Mouse (Mus musculus) kidney, postnatal 10 days (tissue): Measurements from ENCODE around the gene Gpat2.

Experiments
- DNase-seq: peaks from one replicate; pipeline ENCODE4 v3.0.0; 2021; ENCODE audit warnings: mixed read lengths

The Gpat2 gene

GRCm38 (mm10) chr2:127444055-127444789 lies 19.2 kb downstream of the Gpat2 start, which contains the start of gene Fahd2a:
Gene Fahd2a (minus strand): TSS chr2:127444565.
- DNase-seq, result peak; percentile 93

GRCm38 (mm10) chr2:127446847-127447246 lies 21.8 kb downstream of the Gpat2 start:
- no peak for DNase-seq

GRCm38 (mm10) chr2:127449691-127450090 lies 24.7 kb downstream of the Gpat2 start:
- DNase-seq, result peak; percentile 83

GRCm38 (mm10) chr2:127451748-127452147 lies 26.7 kb downstream of the Gpat2 start:
- DNase-seq, result no peak

GRCm38 (mm10) chr2:127453141-127453540 lies 28.1 kb downstream of the Gpat2 start:
- DNase-seq, result no peak

- peak; percentile 88 for DNase-seq
These were observed 28.8 kb downstream of the Gpat2 start for GRCm38 (mm10) chr2:127453764-127454163.

- no peak for DNase-seq
These were observed 34.3 kb downstream of the Gpat2 start for GRCm38 (mm10) chr2:127459341-127459740.

- DNase-seq, result no peak
These were observed 36.4 kb downstream of the Gpat2 start for GRCm38 (mm10) chr2:127461351-127461750.

- DNase-seq, result peak; percentile 80
These were observed 37.3 kb downstream of the Gpat2 start for GRCm38 (mm10) chr2:127462314-127462713.

GRCm38 (mm10) chr2:127470183-127470582 lies 45.2 kb downstream of the Gpat2 start:
- no peak for DNase-seq

GRCm38 (mm10) chr2:127470661-127471060 lies 45.7 kb downstream of the Gpat2 start:
- peak; percentile 75 for DNase-seq

- no peak for DNase-seq
These were observed 46.3 kb downstream of the Gpat2 start for GRCm38 (mm10) chr2:127471281-127471680.

GRCm38 (mm10) chr2:127472279-127472678 lies 47.3 kb downstream of the Gpat2 start:
- no peak for DNase-seq

- no peak for DNase-seq
These were observed 54.2 kb downstream of the Gpat2 start for GRCm38 (mm10) chr2:127479210-127479609.

- no peak for DNase-seq
These were observed 54.8 kb downstream of the Gpat2 start for GRCm38 (mm10) chr2:127479763-127480162.

GRCm38 (mm10) chr2:127481841-127482532 lies 57.0 kb downstream of the Gpat2 start:
- DNase-seq, result peak; percentile 54

GRCm38 (mm10) chr2:127482533-127482911 lies 57.5 kb downstream of the Gpat2 start:
- DNase-seq, result peak; percentile 92

- DNase-seq, result peak; percentile 66
These were observed 58.0 kb downstream of the Gpat2 start for GRCm38 (mm10) chr2:127483001-127483400.

GRCm38 (mm10) chr2:127484476-127485170 lies 59.6 kb downstream of the Gpat2 start:
- DNase-seq, result peak; percentile 90
